Mouse (Mus musculus) midbrain, embryonic 13.5 days (tissue): ENCODE results near the gene Dlx5. TPM values are rescaled to one million over a fixed set of nuclear protein-coding genes. Genes with fewer than 3 reads are reported as not detected.

Experiments used
- ATAC-seq: fragments of 200-750 bp; cut with Nextera tagmentation; 2 replicates; pipeline ENCODE4 v1.8.0; 2017; ENCODE audit warnings: mild to moderate bottlenecking, moderate TSS enrichment, moderate library complexity
- H3K27ac ChIP-seq: fragments of 300-500 bp; sonication (generic); 2 replicates; pipeline ENCODE4 v1.5.1; 2015; ENCODE audit warnings: inconsistent platforms, mild to moderate bottlenecking, moderate library complexity
- H3K27me3 ChIP-seq: fragments of 300-500 bp; sonication (generic); 2 replicates; pipeline ENCODE4 v1.6.1; 2015; ENCODE audit warnings: mild to moderate bottlenecking, inconsistent platforms
- H3K36me3 ChIP-seq: fragments of 300-500 bp; sonication (generic); 2 replicates; pipeline ENCODE4 v1.6.1; 2015; ENCODE audit warnings: mild to moderate bottlenecking, inconsistent platforms
- H3K4me1 ChIP-seq: fragments of 300-500 bp; sonication (generic); replicated peaks from 2 replicates; pipeline ENCODE4 v1.6.1; 2015; ENCODE audit warnings: inconsistent platforms
- H3K4me2 ChIP-seq: fragments of 300-500 bp; sonication (generic); replicated peaks from 2 replicates; pipeline ENCODE4 v1.6.1; 2015; ENCODE audit warnings: moderate library complexity, mild to moderate bottlenecking, inconsistent platforms
- H3K4me3 ChIP-seq: fragments of 300-500 bp; sonication (generic); replicated peaks from 2 replicates; pipeline ENCODE4 v1.5.1; 2015; ENCODE audit warnings: mild to moderate bottlenecking, inconsistent platforms
- H3K9ac ChIP-seq: fragments of 300-500 bp; sonication (generic); replicated peaks from 2 replicates; pipeline ENCODE4 v1.6.1; 2015; ENCODE audit warnings: mild to moderate bottlenecking, inconsistent platforms
- H3K9me3 ChIP-seq: fragments of 300-500 bp; sonication (generic); 2 replicates; pipeline ENCODE4 v1.6.1; 2016; ENCODE audit warnings: mild to moderate bottlenecking, inconsistent platforms
- WGBS: fragments of 180-500 bp; shearing (Covaris S2); methylation state at CpG from one replicate; pipeline ENCODE4 v1.1.7; 2015; 5-methylcytosine and 5-hydroxymethylcytosine counted together
- polyA plus RNA-seq: library from polyadenylated mRNA; unstranded; fragments of >200 nt; fragmentation: Nextera tagmentation; extraction: Ambion mirVana; gene quantifications from 2 replicates; pipeline ENCODE4 v1.2.1, GENCODE M21; 2015

Dlx5 gene
- polyA plus RNA-seq, 1 experiment from 2014 or later = 22.4 TPM

DNA sequence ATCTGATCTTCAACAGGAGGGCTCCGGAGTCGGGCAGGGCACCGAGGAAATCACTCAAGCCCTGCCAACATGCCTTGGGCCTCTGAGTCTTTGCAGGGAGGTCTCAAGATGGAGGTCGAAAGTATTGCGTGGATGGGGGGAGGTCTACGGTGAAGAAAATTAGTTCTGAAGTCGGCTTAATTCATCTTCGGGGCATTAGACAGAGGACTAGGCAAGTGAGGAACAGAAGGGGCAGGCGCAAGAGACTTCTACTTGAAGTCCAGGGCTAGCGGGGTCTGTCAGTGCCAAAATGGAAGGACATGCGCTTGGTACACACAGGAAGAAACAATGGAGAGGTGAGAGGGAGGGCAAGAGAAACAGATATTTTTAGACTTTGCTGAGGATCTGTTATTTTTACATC lies 6.7 kb downstream of the Dlx5 start:
- ATAC-seq = no peak
- no peak overlapping the region for H3K4me3 ChIP-seq
- no peaks in the 10 kb centered on the region for H3K9me3 ChIP-seq
- peaks cover 99% of the 10 kb centered on the region for H3K27me3 ChIP-seq
- no peaks in the 10 kb centered on the region for H3K36me3 ChIP-seq
- peaks cover 17% of the 10 kb centered on the region; the same call in 1 of the 2 replicates for H3K4me1 ChIP-seq
- H3K9ac ChIP-seq = no peak overlapping the region
- peak overlapping the region; percentile 72 for H3K27ac ChIP-seq
- 0% methylated on average over 11 of the region's 11 CpGs for WGBS
- H3K4me2 ChIP-seq = peak overlapping the region; percentile 36

DNA sequence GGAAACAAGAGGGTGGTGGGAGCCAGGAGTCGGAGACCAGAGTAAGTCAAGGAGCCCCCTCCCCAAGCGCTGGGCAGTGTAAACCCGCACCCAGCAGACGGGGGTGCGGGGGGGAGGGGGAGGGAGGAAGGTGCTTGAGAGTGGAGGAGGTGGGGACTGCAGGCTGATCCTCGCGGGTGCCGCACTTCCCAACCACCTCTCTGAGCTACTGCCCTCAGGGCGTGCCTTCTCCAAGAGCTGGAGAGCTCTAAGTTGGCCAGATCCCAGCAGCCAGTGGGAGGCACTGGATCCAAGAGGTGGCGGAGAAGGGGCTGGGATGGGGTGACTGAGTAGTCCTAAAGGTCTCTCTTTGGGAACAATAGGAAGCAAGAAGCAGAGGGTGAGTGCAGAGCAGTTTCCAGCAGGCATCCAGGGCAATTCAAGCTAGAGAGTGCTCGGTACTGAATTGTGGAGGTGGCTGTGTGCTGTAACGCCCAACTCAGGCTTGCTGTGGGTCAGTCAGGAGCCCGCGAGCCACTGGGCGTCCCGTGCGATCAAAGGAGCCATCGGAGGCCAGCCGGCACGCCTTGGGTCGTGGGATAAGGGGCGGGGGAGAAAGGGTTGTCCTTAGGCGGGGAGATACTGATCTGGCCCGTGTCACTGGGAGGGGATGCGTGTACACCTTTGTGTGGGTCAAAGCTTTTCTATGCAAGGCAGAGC lies 7.7 kb downstream of the Dlx5 start:
- H3K4me3 ChIP-seq = peak overlapping the region; percentile 14
- peak; percentile 32 for ATAC-seq
- peak overlapping the region; percentile 32; the same call in 1 of the 2 replicates for H3K9ac ChIP-seq

DNA sequence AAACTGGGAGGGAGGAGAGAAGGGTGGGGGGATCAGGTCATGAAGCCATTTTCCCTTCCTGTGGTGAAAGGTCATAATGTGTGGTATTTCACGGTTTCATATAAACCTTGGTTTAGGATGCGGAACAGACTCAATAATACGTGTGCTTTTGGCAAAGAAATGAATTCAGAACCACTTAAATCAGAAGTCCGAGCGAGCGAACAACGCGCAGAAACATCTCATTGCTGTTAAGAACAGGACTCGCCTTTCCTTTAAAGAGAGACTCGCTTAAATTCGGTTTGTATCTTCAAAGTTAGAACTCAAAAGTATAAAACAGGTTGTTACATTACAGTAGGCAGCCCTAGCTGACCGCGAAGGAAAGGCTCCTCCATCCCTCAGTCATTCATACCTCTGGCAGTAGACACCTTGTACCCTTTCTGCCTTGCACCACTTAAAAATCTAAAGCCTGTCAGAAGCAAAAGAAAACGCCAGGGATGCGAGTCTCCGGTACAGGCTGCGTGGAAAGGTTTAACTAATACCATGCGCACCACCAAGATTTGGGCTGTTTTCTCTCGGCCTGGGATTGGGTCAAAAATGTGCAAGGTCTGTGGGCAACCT lies 8.3 kb downstream of the Dlx5 start:
- peaks cover 99% of the 10 kb centered on the region for H3K27me3 ChIP-seq
- H3K4me3 ChIP-seq = peak overlapping the region; percentile 14; the same call in 1 of the 2 replicates
- H3K27ac ChIP-seq = peak overlapping the region; percentile 72; the same call in 1 of the 2 replicates
- no peak overlapping the region for H3K9ac ChIP-seq
- no peaks in the 10 kb centered on the region for H3K36me3 ChIP-seq
- H3K4me1 ChIP-seq = peaks cover 11% of the 10 kb centered on the region; the same call in 1 of the 2 replicates
- ATAC-seq = no peak
- no peaks in the 10 kb centered on the region for H3K9me3 ChIP-seq
- WGBS = under 1% methylated on average over 19 of the region's 19 CpGs
- H3K4me2 ChIP-seq = peak overlapping the region; percentile 36

More for the DNA sequence above, 7.7 kb downstream of the Dlx5 start:
- Histone ChIP-seq H3K27ac (peak overlapping the region; percentile 72), H3K4me2 (peak overlapping the region; percentile 36), H3K9me3 (no peaks in the 10 kb centered on the region), H3K36me3 (no peaks in the 10 kb centered on the region), H3K4me1 (peaks cover 12% of the 10 kb centered on the region; the same call in 1 of the 2 replicates), H3K27me3 (peaks cover 99% of the 10 kb centered on the region)
- WGBS = 2% methylated on average over 25 of the region's 25 CpGs

DNA sequence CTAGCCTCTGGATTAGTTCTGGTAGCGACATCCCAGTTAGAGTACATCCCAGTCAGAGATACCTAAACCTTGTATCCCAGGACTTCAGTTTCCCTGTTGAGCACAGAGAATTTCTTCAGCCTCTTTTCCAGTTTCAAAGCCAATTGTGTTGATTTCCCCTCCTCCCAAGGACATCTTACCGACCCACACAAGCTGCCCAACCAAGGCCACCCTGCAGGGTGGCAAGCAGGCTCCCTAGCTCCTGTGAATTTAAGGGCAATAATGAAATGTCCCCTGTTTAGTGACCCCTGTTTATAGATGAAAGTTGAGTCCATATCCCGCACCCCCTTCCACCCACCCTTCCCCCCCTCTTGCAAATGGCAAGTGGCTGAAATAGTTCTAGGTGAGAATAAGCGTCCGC lies 9.0 kb downstream of the Dlx5 start:
- H3K36me3 ChIP-seq = no peaks in the 10 kb centered on the region
- peaks cover 98% of the 10 kb centered on the region for H3K27me3 ChIP-seq
- H3K9ac ChIP-seq = no peak overlapping the region
- H3K4me2 ChIP-seq = 0 out of 2 replicates have a peak overlapping the region, but pooled peaks have one; percentile 19
- no peaks in the 10 kb centered on the region for H3K9me3 ChIP-seq
- 0% methylated on average over 5 of the region's 5 CpGs for WGBS
- no peak overlapping the region for H3K27ac ChIP-seq
- no peak overlapping the region for H3K4me3 ChIP-seq
- peaks cover 5% of the 10 kb centered on the region; the same call in 1 of the 2 replicates for H3K4me1 ChIP-seq
- no peak for ATAC-seq

DNA sequence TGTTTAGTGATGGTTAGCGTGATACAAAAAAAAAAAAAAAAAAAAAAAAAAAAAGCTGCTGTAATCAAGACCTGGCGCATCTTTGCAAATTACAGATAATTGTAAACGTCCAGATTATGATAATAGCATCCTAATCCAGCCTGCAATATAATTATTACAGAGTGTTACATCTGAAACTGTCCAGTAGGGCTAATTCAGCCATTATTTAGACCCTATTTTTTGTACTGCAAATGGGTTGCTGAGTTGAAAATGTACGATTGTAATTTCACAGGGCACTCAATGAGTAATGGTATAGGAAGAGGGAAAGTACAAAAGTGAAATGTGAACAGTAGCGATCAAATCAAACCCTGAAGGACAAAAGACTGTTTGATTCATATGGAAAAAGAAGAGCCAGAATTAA lies 10.2 kb downstream of the Dlx5 start:
- Histone ChIP-seq H3K27ac (no peak overlapping the region), H3K9me3 (no peaks in the 10 kb centered on the region), H3K36me3 (no peaks in the 10 kb centered on the region), H3K4me1 (peaks cover 5% of the 10 kb centered on the region; the same call in 1 of the 2 replicates), H3K27me3 (peaks cover 96% of the 10 kb centered on the region), H3K4me2 (no peak overlapping the region), H3K4me3 (no peak overlapping the region), H3K9ac (no peak overlapping the region)
- 3% methylated on average over 5 of the region's 5 CpGs for WGBS
- ATAC-seq = no peak

DNA sequence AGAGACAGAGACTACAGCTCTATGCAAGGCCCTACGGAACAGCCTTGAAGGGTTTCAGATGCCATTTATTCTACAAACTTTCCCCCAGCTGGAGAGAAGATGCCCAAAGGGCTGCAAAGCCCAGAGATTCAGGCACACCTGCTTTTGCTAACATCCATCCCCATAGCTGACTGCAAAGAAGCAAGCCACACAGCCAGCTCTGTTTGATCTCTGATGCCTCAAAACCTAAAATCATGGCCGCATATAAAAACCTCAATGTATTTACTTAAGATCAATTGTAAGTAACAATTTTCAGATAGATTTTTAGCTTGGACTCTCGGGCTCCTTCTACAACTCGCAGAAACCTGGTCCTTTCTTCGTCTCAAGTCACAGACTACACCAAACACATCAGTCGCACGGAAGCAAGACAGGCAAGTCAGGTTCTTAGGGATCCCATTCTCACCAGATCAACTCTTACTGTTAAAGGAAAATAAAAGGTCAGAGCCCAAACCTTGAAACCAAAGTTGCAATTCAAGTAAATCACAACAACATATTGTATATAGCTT lies 10.9 kb downstream of the Dlx5 start:
- H3K4me1 ChIP-seq = peaks cover 5% of the 10 kb centered on the region; the same call in 1 of the 2 replicates
- H3K9ac ChIP-seq = no peak overlapping the region
- no peak for ATAC-seq
- 0 out of 2 replicates have a peak overlapping the region, but pooled peaks have one; percentile 47 for H3K27ac ChIP-seq
- no peaks in the 10 kb centered on the region for H3K36me3 ChIP-seq
- H3K9me3 ChIP-seq = no peaks in the 10 kb centered on the region
- no peak overlapping the region for H3K4me2 ChIP-seq
- peak overlapping the region; percentile 20 for H3K4me3 ChIP-seq
- peaks cover 96% of the 10 kb centered on the region for H3K27me3 ChIP-seq
- under 1% methylated on average over 7 of the region's 7 CpGs for WGBS

DNA sequence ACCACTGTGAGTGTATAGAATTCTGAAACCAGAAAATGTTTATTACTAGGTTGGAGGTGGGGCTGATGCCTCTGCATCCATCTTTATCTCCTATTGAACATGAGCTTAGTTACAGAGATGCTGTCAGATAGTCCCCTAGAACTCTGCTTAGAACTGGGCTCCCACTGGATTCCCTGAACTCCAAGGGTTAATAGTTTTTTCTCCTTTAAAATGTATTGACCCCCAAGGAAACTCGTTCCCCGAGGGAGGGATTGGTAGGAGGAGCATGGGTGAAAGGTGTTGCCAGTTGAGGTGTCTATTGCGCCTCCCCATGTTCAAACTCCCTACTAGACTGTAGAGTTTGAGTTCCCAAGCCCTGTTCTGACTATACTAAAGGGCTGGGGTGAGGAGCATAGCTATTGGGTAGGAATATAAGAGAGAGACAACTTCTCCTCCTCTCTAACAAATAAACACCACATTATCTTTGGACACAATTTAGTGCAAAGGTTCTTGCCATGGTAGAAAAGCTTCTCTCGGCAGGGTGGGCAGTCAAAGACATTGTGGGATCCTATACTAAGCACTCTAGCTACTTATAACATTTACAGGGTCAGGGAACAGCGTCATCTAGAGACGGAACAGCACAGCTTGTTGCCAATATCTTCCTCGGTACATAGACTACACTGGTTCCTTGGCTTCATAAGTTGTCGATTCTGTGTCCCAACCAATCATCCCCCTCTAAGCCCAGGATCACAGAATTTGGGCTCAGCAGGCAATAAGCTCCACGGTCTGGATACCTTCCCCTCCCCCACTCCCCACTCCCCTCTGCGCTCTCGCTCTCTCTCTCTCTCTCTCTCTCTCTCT lies 11.7 kb downstream of the Dlx5 start:
- H3K27me3 ChIP-seq = peaks cover 96% of the 10 kb centered on the region
- peak; percentile 43; the same call in 1 of the 2 replicates for ATAC-seq
- under 1% methylated on average over 11 of the region's 11 CpGs for WGBS
- H3K36me3 ChIP-seq = no peaks in the 10 kb centered on the region
- H3K4me2 ChIP-seq = no peak overlapping the region
- H3K9me3 ChIP-seq = no peaks in the 10 kb centered on the region
- H3K4me1 ChIP-seq = peaks cover 5% of the 10 kb centered on the region; the same call in 1 of the 2 replicates
- H3K4me3 ChIP-seq = peak overlapping the region; percentile 20; the same call in 1 of the 2 replicates
- H3K27ac ChIP-seq = 0 out of 2 replicates have a peak overlapping the region, but pooled peaks have one; percentile 4
- H3K9ac ChIP-seq = no peak overlapping the region

DNA sequence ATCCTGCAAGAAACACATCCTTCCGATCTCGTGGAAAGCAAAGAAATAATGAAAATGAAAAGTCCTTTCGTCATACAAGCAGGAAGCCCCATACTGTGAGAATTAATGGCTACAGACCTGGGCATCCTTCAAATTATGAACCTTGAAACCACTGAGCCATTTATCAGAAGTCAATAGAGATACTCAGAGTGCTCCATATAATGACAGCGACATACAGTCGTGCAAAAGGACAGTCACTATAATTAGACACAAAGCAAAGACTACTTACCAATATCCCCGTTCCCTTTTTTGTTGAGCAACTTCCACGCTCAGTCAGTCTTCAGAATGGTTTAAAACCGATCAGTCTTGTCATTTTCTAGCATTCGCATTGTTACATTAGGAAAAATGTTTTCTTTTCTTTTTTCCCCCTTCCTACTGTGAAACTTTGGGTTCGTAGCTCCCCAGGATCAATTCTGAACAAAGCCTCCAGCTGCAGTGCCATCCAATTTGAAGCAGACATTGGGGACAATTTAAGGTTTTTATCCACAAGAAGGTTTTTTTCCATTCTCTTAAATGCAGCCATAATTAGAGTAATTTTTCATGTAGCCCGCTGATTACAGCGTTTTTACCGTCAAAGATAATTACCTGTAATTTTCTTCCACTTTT lies 12.7 kb downstream of the Dlx5 start:
- H3K4me1 ChIP-seq = peaks cover 2% of the 10 kb centered on the region
- 3% methylated on average over 13 of the region's 13 CpGs for WGBS
- H3K4me3 ChIP-seq = peak overlapping the region; percentile 4; the same call in 1 of the 2 replicates
- H3K27ac ChIP-seq = no peak overlapping the region; the same call in 1 of the 2 replicates
- H3K9me3 ChIP-seq = no peaks in the 10 kb centered on the region
- H3K4me2 ChIP-seq = no peak overlapping the region
- H3K9ac ChIP-seq = no peak overlapping the region
- H3K27me3 ChIP-seq = peaks cover 95% of the 10 kb centered on the region
- H3K36me3 ChIP-seq = no peaks in the 10 kb centered on the region
- ATAC-seq = no peak

DNA sequence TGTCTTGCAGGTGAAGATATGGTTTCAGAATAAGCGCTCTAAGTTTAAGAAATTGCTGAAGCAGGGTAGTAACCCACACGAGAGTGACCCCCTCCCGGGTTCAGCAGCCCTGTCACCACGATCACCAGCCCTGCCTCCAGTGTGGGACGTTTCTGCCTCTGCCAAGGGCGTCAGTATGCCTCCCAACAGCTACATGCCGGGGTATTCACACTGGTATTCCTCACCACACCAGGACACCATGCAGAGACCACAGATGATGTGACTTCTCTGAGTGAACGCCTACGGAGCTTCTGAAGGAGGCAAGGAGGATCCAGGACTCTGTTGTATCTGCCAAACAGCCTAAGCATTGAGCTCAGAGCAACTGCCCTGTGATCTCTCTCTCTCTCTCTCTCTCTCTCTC lies 14.9 kb downstream of the Dlx5 start:
- Histone ChIP-seq H3K27ac (peak overlapping the region; percentile 32; the same call in 1 of the 2 replicates), H3K4me3 (peak overlapping the region; percentile 22), H3K36me3 (no peaks in the 10 kb centered on the region), H3K9ac (no peak overlapping the region), H3K4me2 (peak overlapping the region; percentile 26), H3K4me1 (peaks cover 20% of the 10 kb centered on the region), H3K27me3 (peaks cover 95% of the 10 kb centered on the region), H3K9me3 (no peaks in the 10 kb centered on the region)
- 0% methylated on average over 9 of the region's 9 CpGs for WGBS
- ATAC-seq = no peak

DNA sequence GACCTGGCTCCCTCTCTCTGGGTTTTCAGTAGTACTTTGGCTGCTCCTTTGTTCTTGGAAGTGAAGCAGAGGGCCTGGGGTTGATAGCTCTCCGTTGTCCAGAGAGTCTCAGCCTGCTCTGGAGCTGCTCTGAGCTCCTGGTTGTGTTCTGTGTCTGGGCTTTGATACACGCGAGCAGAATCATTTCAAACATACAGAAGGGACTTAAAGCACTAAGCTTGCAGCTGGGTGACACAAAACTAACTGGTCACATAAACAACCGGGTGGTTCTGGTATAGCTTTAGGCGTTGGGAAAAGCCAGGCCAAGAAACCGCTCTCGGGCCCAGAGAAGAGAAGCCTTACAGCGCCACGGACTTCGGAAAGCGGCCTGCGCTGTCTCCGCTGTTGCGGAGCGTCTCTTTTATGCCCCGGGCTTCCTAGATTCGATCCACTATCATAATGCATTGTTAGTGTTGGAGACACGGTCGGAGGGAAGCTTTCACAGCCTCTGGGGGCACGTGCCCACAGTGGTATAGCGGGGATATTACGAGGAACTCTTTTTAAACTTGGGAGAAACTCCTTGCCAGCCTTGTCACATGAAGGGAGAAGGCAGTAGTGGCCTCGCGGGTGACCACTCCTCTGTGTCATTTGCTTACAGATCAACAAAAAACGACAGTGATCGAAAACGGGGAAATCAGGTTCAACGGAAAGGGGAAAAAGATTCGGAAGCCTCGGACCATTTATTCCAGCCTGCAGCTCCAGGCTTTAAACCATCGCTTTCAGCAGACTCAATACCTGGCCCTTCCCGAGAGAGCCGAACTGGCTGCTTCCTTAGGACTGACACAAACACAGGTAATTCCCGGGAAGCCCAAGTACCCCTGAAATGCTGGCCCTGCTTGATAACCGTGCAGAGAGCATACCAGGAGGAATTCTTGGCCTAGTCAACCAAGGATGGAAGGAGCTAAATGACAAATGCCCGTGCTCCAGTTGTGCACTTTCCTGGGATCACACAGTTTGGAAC lies 17.1 kb downstream of the Dlx5 start:
- Histone ChIP-seq H3K4me2 (peak overlapping the region; percentile 67), H3K4me3 (peak overlapping the region; percentile 47)

More for the DNA sequence above, 17.1 kb downstream of the Dlx5 start:
- peaks cover 29% of the 10 kb centered on the region for H3K4me1 ChIP-seq
- WGBS = under 1% methylated on average over 36 of the region's 36 CpGs
- H3K27me3 ChIP-seq = peaks cover 91% of the 10 kb centered on the region
- ATAC-seq = no peak
- peak overlapping the region; percentile 75 for H3K27ac ChIP-seq
- H3K9me3 ChIP-seq = no peaks in the 10 kb centered on the region
- no peaks in the 10 kb centered on the region for H3K36me3 ChIP-seq
- peak overlapping the region; percentile 67 for H3K9ac ChIP-seq
